Mouse (Mus musculus): Measurements from ENCODE around the gene Med12.

DNA sequence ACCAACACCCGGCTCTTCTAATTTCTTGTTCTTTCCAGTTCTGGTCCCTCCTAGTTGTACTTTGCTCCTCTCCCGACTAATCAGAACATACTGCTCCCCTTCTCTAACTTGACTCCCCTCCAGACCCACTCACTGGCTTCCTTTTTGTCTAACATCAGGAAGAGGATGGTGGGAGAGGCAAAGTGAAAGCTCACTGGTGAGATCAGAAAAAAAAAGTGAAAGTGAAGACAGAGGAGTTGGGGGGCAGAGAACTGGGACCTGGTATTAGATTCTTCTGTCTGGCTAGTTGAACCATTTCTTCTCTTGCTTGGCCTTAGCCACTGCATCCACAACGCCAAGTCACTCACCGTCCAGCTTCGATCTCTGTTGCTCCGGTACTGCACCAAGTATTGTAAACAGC lies 7.2 kb upstream of the Med12 start:
- TF ChIP-seq EP300 (IDR thresholded peaks at IDR 0.05; ENCODE audit: low read depth in 1 of 2, low read length in 2 of 2) (no peak), CTCF (IDR thresholded peaks at IDR 0.05 in 2 of 3, conservative IDR thresholded peaks at IDR 0.05 in 1 of 3; ENCODE audit: control insufficient read depth in 1 of 3, insufficient read depth in 1 of 3, low read depth in 2 of 3, low read length in 3 of 3, poor library complexity in 1 of 3, severe bottlenecking in 1 of 3) (no peak), NELFE (IDR thresholded peaks at IDR 0.05; ENCODE audit: low read depth, low read length) (no peak), MAFK (IDR thresholded peaks at IDR 0.05; ENCODE audit: borderline replicate concordance, low read depth, low read length) (no peak)

Measured in MEL (cell line).